Mouse (Mus musculus) heart, embryonic 16.5 days (tissue): Measurements from ENCODE around the gene Eri3. TPM values are rescaled to one million over a fixed set of nuclear protein-coding genes. Genes with fewer than 3 reads are reported as not detected.
A peak's percentile ranks its signal among the peaks of the same experiment; 100 is the strongest.

ENCODE experiments used
- ATAC-seq: fragments of 200-750 bp; cut with Nextera tagmentation; replicated peaks from 2 replicates; pipeline ENCODE4 v1.8.0; 2017; ENCODE audit warnings: moderate number of reproducible peaks; ENCODE audit not compliant: insufficient read depth, low FRiP score; ENCODE audit errors: extremely low read depth
- H3K27ac ChIP-seq: fragments of 300-500 bp; sonication (generic); 2 replicates; pipeline ENCODE4 v1.5.1; 2014; ENCODE audit warnings: mild to moderate bottlenecking, low read length, control low read depth, moderate library complexity
- H3K27me3 ChIP-seq: fragments of 300-500 bp; sonication (generic); 2 replicates; pipeline ENCODE4 v1.6.1; 2014; ENCODE audit warnings: low read length, mixed read lengths; ENCODE audit not compliant: control insufficient read depth, insufficient read depth
- H3K36me3 ChIP-seq: fragments of 300-500 bp; sonication (generic); 2 replicates; pipeline ENCODE4 v1.6.1; 2014; ENCODE audit not compliant: control insufficient read depth, insufficient read depth
- H3K4me1 ChIP-seq: fragments of 300-500 bp; sonication (generic); 2 replicates; pipeline ENCODE4 v1.6.1; 2014; ENCODE audit warnings: low read length, mixed read lengths; ENCODE audit not compliant: control insufficient read depth, insufficient read depth
- H3K4me2 ChIP-seq: fragments of 300-500 bp; sonication (generic); 2 replicates; pipeline ENCODE4 v1.6.1; 2014; ENCODE audit warnings: low read depth, mild to moderate bottlenecking, control low read depth, low read length
- H3K4me3 ChIP-seq: fragments of 300-500 bp; sonication (generic); 2 replicates; pipeline ENCODE4 v1.5.1; 2014; ENCODE audit warnings: mild to moderate bottlenecking, control low read depth, low read length
- H3K9ac ChIP-seq: fragments of 300-500 bp; sonication (generic); 2 replicates; pipeline ENCODE4 v1.6.1; 2014; ENCODE audit warnings: low read length, control low read depth
- H3K9me3 ChIP-seq: fragments of 300-500 bp; sonication (generic); replicated peaks from 2 replicates; pipeline ENCODE4 v1.6.1; 2016; ENCODE audit warnings: low read length; ENCODE audit not compliant: control insufficient read depth
- WGBS: fragments of 180-500 bp; shearing (Covaris S2); extraction: QIAGEN DNeasy Blood & Tissue Kit; methylation state at CpG from one replicate; pipeline ENCODE4 v1.1.7; 2014; 5-methylcytosine and 5-hydroxymethylcytosine counted together
- polyA plus RNA-seq: library from polyadenylated mRNA; unstranded; fragments of >200 nt; fragmentation: Nextera tagmentation; extraction: Ambion mirVana; gene quantifications from 2 replicates; pipeline ENCODE4 v1.2.1, GENCODE M21; 2015

The Eri3 gene
- polyA plus RNA-seq, 1 experiment from 2014 or later = 93.5 TPM

DNA sequence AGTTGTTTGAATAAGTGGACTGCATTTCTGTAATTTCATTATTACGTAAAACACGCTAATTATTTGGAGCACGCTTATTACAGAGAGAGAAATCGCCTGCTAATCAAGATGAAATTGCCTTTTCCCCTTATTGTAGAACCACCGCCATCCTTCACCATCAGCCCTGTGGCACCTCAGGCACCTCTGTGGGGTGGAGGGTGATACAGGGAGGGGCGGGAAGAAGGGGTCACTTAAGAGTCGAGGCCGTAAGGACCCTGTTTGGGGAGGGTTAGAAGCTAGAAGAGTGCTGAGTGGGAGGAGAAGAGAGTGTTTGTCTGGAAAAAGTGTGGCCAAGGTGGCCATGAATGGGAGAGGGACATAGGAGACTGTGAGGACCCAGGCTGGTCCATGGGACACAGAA, 115.9 kb downstream of the Eri3 start:
- WGBS = 82% methylated on average over 8 of the region's 8 CpGs
- no peaks in the 10 kb centered on the region for H3K27me3 ChIP-seq
- no peak overlapping the region for H3K9ac ChIP-seq
- H3K4me2 ChIP-seq = no peak overlapping the region
- no peak overlapping the region for H3K4me3 ChIP-seq
- no peaks in the 10 kb centered on the region for H3K36me3 ChIP-seq
- no peaks in the 10 kb centered on the region for H3K9me3 ChIP-seq
- H3K4me1 ChIP-seq = no peaks in the 10 kb centered on the region
- no peak overlapping the region for H3K27ac ChIP-seq
- ATAC-seq = no peak

GRCm38 (mm10) chr4:117669874-117670273, 119.7 kb downstream of the Eri3 start:
- no peak overlapping the region for H3K9ac ChIP-seq
- no peaks in the 10 kb centered on the region for H3K9me3 ChIP-seq
- H3K4me1 ChIP-seq = no peaks in the 10 kb centered on the region
- WGBS = 70% methylated on average over 7 of the region's 7 CpGs
- H3K4me3 ChIP-seq = no peak overlapping the region
- no peak for ATAC-seq
- H3K27ac ChIP-seq = no peak overlapping the region
- H3K4me2 ChIP-seq = no peak overlapping the region
- H3K36me3 ChIP-seq = peaks cover 20% of the 10 kb centered on the region
- no peaks in the 10 kb centered on the region for H3K27me3 ChIP-seq

DNA sequence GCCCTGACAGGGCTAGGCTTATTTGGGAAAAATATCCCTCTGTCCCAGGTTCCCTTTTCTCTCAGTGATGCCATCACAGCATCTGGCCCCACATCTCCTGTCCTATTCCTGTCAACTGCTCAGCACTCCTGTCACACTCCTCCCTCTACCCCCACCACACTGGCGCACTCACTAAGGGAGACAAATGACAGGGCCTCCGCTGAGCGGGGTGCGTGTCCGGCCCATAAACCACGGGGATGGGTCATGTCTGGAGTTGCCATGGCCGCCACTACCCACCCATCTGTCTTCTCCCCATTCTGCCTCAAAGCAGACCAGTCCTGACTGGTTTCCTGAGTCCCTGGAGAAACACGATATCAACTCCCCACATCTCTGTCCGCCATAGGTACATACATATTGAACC, 121.9 kb downstream of the Eri3 start:
- 69% methylated on average over 9 of the region's 9 CpGs for WGBS
- ATAC-seq = no peak
- H3K27ac ChIP-seq = no peak overlapping the region
- H3K9me3 ChIP-seq = no peaks in the 10 kb centered on the region
- H3K4me1 ChIP-seq = no peaks in the 10 kb centered on the region
- peaks cover 39% of the 10 kb centered on the region for H3K36me3 ChIP-seq
- no peak overlapping the region for H3K4me3 ChIP-seq
- H3K4me2 ChIP-seq = no peak overlapping the region
- no peak overlapping the region for H3K9ac ChIP-seq
- H3K27me3 ChIP-seq = no peaks in the 10 kb centered on the region

DNA sequence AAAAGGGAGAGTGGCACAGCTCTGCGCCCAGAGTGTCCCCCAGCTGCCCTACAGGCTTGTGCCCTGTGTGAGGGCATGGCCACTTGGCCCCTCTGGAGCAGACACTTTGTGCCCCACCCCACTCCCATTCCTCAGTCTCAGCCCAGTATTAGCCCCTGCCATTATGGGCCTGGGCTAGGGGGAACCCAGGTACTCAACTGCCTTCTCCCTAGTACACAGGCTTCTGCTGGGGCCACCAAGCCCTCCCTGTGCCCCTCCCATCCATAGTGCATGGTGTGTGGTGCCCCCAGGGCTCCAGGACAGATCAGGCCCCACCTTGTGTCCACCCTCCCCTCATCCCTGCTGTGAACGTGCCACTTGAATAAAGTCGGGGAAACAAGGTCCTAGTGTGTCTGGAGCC, 123.7 kb downstream of the Eri3 start:
- Histone ChIP-seq H3K4me2 (no peak overlapping the region), H3K4me3 (no peak overlapping the region), H3K9ac (no peak overlapping the region), H3K4me1 (no peaks in the 10 kb centered on the region), H3K36me3 (peaks cover 53% of the 10 kb centered on the region), H3K27ac (no peak overlapping the region), H3K27me3 (no peaks in the 10 kb centered on the region), H3K9me3 (no peaks in the 10 kb centered on the region)
- ATAC-seq = no peak
- 78% methylated on average over 3 of the region's 3 CpGs for WGBS

GRCm38 (mm10) chr4:117676903-117677302, 126.7 kb downstream of the Eri3 start:
- Histone ChIP-seq H3K4me3 (no peak overlapping the region), H3K36me3 (peaks cover 68% of the 10 kb centered on the region), H3K27ac (no peak overlapping the region), H3K27me3 (no peaks in the 10 kb centered on the region), H3K9ac (no peak overlapping the region), H3K4me1 (peaks cover 6% of the 10 kb centered on the region; the same call in 1 of the 2 replicates), H3K4me2 (no peak overlapping the region), H3K9me3 (no peaks in the 10 kb centered on the region)
- ATAC-seq = no peak
- WGBS = 12% methylated on average over 3 of the region's 3 CpGs

DNA sequence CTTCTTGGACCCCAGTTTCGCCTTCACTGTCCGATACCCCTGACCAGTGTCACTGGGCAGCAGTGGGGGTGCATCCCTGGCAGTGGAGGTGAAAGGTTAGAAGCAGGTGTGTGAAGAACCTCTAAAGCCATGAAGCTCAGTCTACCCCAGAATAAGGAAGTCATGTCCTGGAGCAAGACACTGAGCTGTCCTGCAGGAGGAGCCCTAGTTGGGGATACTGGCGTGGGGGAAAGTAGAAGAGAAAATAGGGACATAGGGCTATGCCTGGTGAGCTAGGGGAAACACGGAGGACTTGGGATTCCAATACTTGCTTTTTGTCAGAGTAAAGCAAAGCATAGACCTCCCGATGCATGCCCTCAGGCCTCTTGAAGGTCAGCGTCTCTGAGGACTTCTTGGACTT, 130.8 kb downstream of the Eri3 start:
- Histone ChIP-seq H3K4me2 (peak overlapping the region; percentile 72; the same call in 1 of the 2 replicates), H3K9me3 (no peaks in the 10 kb centered on the region), H3K4me1 (peaks cover 13% of the 10 kb centered on the region), H3K36me3 (peaks cover 38% of the 10 kb centered on the region), H3K4me3 (peak overlapping the region; percentile 88; the same call in 1 of the 2 replicates), H3K9ac (no peak overlapping the region), H3K27ac (no peak overlapping the region), H3K27me3 (no peaks in the 10 kb centered on the region; the same call in 1 of the 2 replicates)
- 70% methylated on average over 6 of the region's 6 CpGs for WGBS
- no peak for ATAC-seq

- H3K27me3 ChIP-seq = no peaks in the 10 kb centered on the region; the same call in 1 of the 2 replicates
- peaks cover 13% of the 10 kb centered on the region for H3K4me1 ChIP-seq
- H3K36me3 ChIP-seq = peaks cover 29% of the 10 kb centered on the region
- no peaks in the 10 kb centered on the region for H3K9me3 ChIP-seq
- WGBS = under 1% methylated on average over 33 of the region's 33 CpGs
- peak within 1 kb of the TSS; percentile 88 for H3K4me3 ChIP-seq
- peak within 1 kb of the TSS; percentile 72 for H3K4me2 ChIP-seq
- peak within 1 kb of the TSS; percentile 5; the same call in 1 of the 2 replicates for H3K27ac ChIP-seq
- peak; percentile 81 for ATAC-seq
- H3K9ac ChIP-seq = peak within 1 kb of the TSS; percentile 89
Measured at GRCm38 (mm10) chr4:117681931-117682461, 131.8 kb downstream of the Eri3 start, which contains the start of gene Dmap1. Gene Dmap1, minus strand, starts transcription at chr4:117682273.

GRCm38 (mm10) chr4:117682463-117682862, 132.3 kb downstream of the Eri3 start:
- Histone ChIP-seq H3K27ac (no peak overlapping the region), H3K4me2 (peak overlapping the region; percentile 72), H3K27me3 (no peaks in the 10 kb centered on the region; the same call in 1 of the 2 replicates), H3K36me3 (peaks cover 24% of the 10 kb centered on the region), H3K9ac (peak overlapping the region; percentile 89), H3K9me3 (no peaks in the 10 kb centered on the region), H3K4me3 (peak overlapping the region; percentile 88), H3K4me1 (peaks cover 13% of the 10 kb centered on the region)
- no peak for ATAC-seq

GRCm38 (mm10) chr4:117683048-117683768, 133.0 kb downstream of the Eri3 start:
- Histone ChIP-seq H3K4me2 (peak overlapping the region; percentile 72; the same call in 1 of the 2 replicates), H3K4me3 (no peak overlapping the region)

More at GRCm38 (mm10) chr4:117683048-117683768, 133.0 kb downstream of the Eri3 start:
- Histone ChIP-seq H3K9ac (no peak overlapping the region), H3K9me3 (no peaks in the 10 kb centered on the region), H3K4me1 (peaks cover 13% of the 10 kb centered on the region), H3K27ac (no peak overlapping the region), H3K27me3 (no peaks in the 10 kb centered on the region; the same call in 1 of the 2 replicates), H3K36me3 (peaks cover 21% of the 10 kb centered on the region)
- WGBS = 55% methylated on average over 6 of the region's 6 CpGs
- ATAC-seq = no peak
